Mouse (Mus musculus) midbrain, embryonic 10.5 days (tissue): ENCODE data around the gene Cpne2. TPM values are rescaled to one million over a fixed set of nuclear protein-coding genes. Genes with fewer than 3 reads are reported as not detected.
A peak's percentile ranks its signal among the peaks of the same experiment; 100 is the strongest.

Source experiments
- DNase-seq: peaks from one replicate; pipeline ENCODE4 v3.0.0-alpha.2; 2017; ENCODE audit warnings: low spot score
- H3K27ac ChIP-seq: fragments of 300-500 bp; sonication (generic); replicated peaks from 2 replicates; pipeline ENCODE4 v1.5.1; 2016; ENCODE audit warnings: mild to moderate bottlenecking
- H3K27me3 ChIP-seq: fragments of 300-500 bp; sonication (generic); 2 replicates; pipeline ENCODE4 v1.6.1; 2016; ENCODE audit warnings: low read depth, mild to moderate bottlenecking; ENCODE audit not compliant: poor library complexity, severe bottlenecking
- H3K36me3 ChIP-seq: fragments of 300-500 bp; sonication (generic); 2 replicates; pipeline ENCODE4 v1.6.1; 2016; ENCODE audit warnings: mild to moderate bottlenecking, moderate library complexity
- H3K4me1 ChIP-seq: fragments of 300-500 bp; sonication (generic); 2 replicates; pipeline ENCODE4 v1.6.1; 2016
- H3K4me3 ChIP-seq: fragments of 300-500 bp; sonication (generic); 2 replicates; pipeline ENCODE4 v1.5.1; 2016; ENCODE audit warnings: mild to moderate bottlenecking, moderate library complexity
- H3K9me3 ChIP-seq: fragments of 300-500 bp; sonication (generic); replicated peaks from 2 replicates; pipeline ENCODE4 v1.6.1; 2016; ENCODE audit warnings: mild to moderate bottlenecking
- WGBS: fragments of 180-500 bp; shearing (Covaris S2); methylation state at CpG from one replicate; pipeline ENCODE4 v1.1.7; 2016; 5-methylcytosine and 5-hydroxymethylcytosine counted together
- polyA plus RNA-seq: library from polyadenylated mRNA; unstranded; fragments of >200 nt; fragmentation: Nextera tagmentation; extraction: Ambion mirVana; gene quantifications from 2 replicates; pipeline ENCODE4 v1.2.1, GENCODE M21; 2016

Gene Cpne2
- polyA plus RNA-seq, 1 experiment from 2014 or later, result 17.6 TPM

- Histone ChIP-seq H3K27me3 (peaks cover 34% of the 10 kb centered on the region), H3K9me3 (no peaks in the 10 kb centered on the region), H3K4me3 (peak overlapping the region; percentile 33; the same call in 1 of the 2 replicates), H3K36me3 (peaks cover 25% of the 10 kb centered on the region; the same call in 1 of the 2 replicates), H3K4me1 (peaks cover 56% of the 10 kb centered on the region), H3K27ac (peak overlapping the region; percentile 79)
- peak; percentile 70 for DNase-seq
- WGBS, result 52% methylated on average over 8 of the region's 8 CpGs
These were observed 34.5 kb downstream of the Cpne2 start for GRCm38 (mm10) chr8:94567159-94567849.

GRCm38 (mm10) chr8:94568098-94568497, 35.3 kb downstream of the Cpne2 start:
- peak overlapping the region; percentile 79 for H3K27ac ChIP-seq
- peaks cover 51% of the 10 kb centered on the region for H3K4me1 ChIP-seq
- H3K4me3 ChIP-seq, result no peak overlapping the region

GRCm38 (mm10) chr8:94569419-94569818, 36.6 kb downstream of the Cpne2 start:
- peaks cover 13% of the 10 kb centered on the region for H3K27me3 ChIP-seq
- WGBS, result 54% methylated on average over 1 of the region's 1 CpGs
- no peak overlapping the region for H3K27ac ChIP-seq
- H3K4me1 ChIP-seq, result peaks cover 51% of the 10 kb centered on the region
- DNase-seq, result no peak
- peaks cover 39% of the 10 kb centered on the region for H3K36me3 ChIP-seq
- H3K4me3 ChIP-seq, result no peak overlapping the region
- no peaks in the 10 kb centered on the region for H3K9me3 ChIP-seq

More at GRCm38 (mm10) chr8:94568098-94568497, 35.3 kb downstream of the Cpne2 start:
- no peak for DNase-seq
- no peaks in the 10 kb centered on the region for H3K9me3 ChIP-seq
- peaks cover 26% of the 10 kb centered on the region for H3K27me3 ChIP-seq
- peaks cover 32% of the 10 kb centered on the region for H3K36me3 ChIP-seq
- 88% methylated on average over 8 of the region's 8 CpGs for WGBS

GRCm38 (mm10) chr8:94571896-94572295, 39.1 kb downstream of the Cpne2 start:
- WGBS, result 87% methylated on average over 2 of the region's 2 CpGs

GRCm38 (mm10) chr8:94574159-94574907, 41.5 kb downstream of the Cpne2 start:
- Histone ChIP-seq H3K27me3 (no peaks in the 10 kb centered on the region), H3K9me3 (no peaks in the 10 kb centered on the region), H3K27ac (no peak overlapping the region), H3K4me1 (peaks cover 12% of the 10 kb centered on the region; the same call in 1 of the 2 replicates), H3K36me3 (peaks cover 84% of the 10 kb centered on the region), H3K4me3 (no peak overlapping the region)
- 89% methylated on average over 16 of the region's 16 CpGs for WGBS
- no peak for DNase-seq

More at GRCm38 (mm10) chr8:94571896-94572295, 39.1 kb downstream of the Cpne2 start:
- peaks cover 31% of the 10 kb centered on the region for H3K4me1 ChIP-seq
- H3K36me3 ChIP-seq, result peaks cover 60% of the 10 kb centered on the region
- no peak for DNase-seq
- no peaks in the 10 kb centered on the region for H3K27me3 ChIP-seq
- no peaks in the 10 kb centered on the region for H3K9me3 ChIP-seq
- H3K27ac ChIP-seq, result no peak overlapping the region
- no peak overlapping the region for H3K4me3 ChIP-seq

GRCm38 (mm10) chr8:94575148-94575547, 42.4 kb downstream of the Cpne2 start:
- 92% methylated on average over 4 of the region's 4 CpGs for WGBS
- H3K27me3 ChIP-seq, result no peaks in the 10 kb centered on the region
- no peaks in the 10 kb centered on the region for H3K9me3 ChIP-seq
- peaks cover 91% of the 10 kb centered on the region for H3K36me3 ChIP-seq
- peaks cover 7% of the 10 kb centered on the region; the same call in 1 of the 2 replicates for H3K4me1 ChIP-seq
- no peak overlapping the region for H3K27ac ChIP-seq
- no peak overlapping the region for H3K4me3 ChIP-seq
- DNase-seq, result no peak

- H3K4me3 ChIP-seq, result no peak overlapping the region
- H3K9me3 ChIP-seq, result no peaks in the 10 kb centered on the region
- H3K27me3 ChIP-seq, result no peaks in the 10 kb centered on the region
- peaks cover 98% of the 10 kb centered on the region for H3K36me3 ChIP-seq
- DNase-seq, result no peak
- 93% methylated on average over 7 of the region's 7 CpGs for WGBS
- no peaks in the 10 kb centered on the region for H3K4me1 ChIP-seq
- H3K27ac ChIP-seq, result no peak overlapping the region
These were observed 49.2 kb downstream of the Cpne2 start for GRCm38 (mm10) chr8:94581820-94582483.

- no peaks in the 10 kb centered on the region for H3K27me3 ChIP-seq
- peaks cover 98% of the 10 kb centered on the region for H3K36me3 ChIP-seq
- no peak overlapping the region for H3K27ac ChIP-seq
- H3K4me1 ChIP-seq, result no peaks in the 10 kb centered on the region
- H3K4me3 ChIP-seq, result no peak overlapping the region
- 94% methylated on average over 6 of the region's 6 CpGs for WGBS
- H3K9me3 ChIP-seq, result no peaks in the 10 kb centered on the region
- DNase-seq, result no peak
These were observed 49.8 kb downstream of the Cpne2 start for GRCm38 (mm10) chr8:94582569-94582968.

GRCm38 (mm10) chr8:94584238-94584817, 51.5 kb downstream of the Cpne2 start:
- peaks cover 98% of the 10 kb centered on the region for H3K36me3 ChIP-seq

GRCm38 (mm10) chr8:94591691-94592090, 58.9 kb downstream of the Cpne2 start:
- Histone ChIP-seq H3K4me1 (no peaks in the 10 kb centered on the region), H3K27ac (no peak overlapping the region), H3K36me3 (peaks cover 36% of the 10 kb centered on the region), H3K4me3 (no peak overlapping the region), H3K9me3 (no peaks in the 10 kb centered on the region), H3K27me3 (no peaks in the 10 kb centered on the region)
- 83% methylated on average over 4 of the region's 4 CpGs for WGBS
- DNase-seq, result no peak

More at GRCm38 (mm10) chr8:94584238-94584817, 51.5 kb downstream of the Cpne2 start:
- Histone ChIP-seq H3K27me3 (no peaks in the 10 kb centered on the region), H3K4me1 (no peaks in the 10 kb centered on the region), H3K27ac (no peak overlapping the region), H3K9me3 (no peaks in the 10 kb centered on the region), H3K4me3 (no peak overlapping the region)
- 63% methylated on average over 4 of the region's 4 CpGs for whole genome bisulfite sequencing
- DNase-seq, result peak; percentile 34

- H3K9me3 ChIP-seq, result no peaks in the 10 kb centered on the region
- H3K27ac ChIP-seq, result no peak overlapping the region
- H3K4me1 ChIP-seq, result no peaks in the 10 kb centered on the region
- 79% methylated on average over 1 of the region's 1 CpGs for WGBS
- DNase-seq, result no peak
- peaks cover 11% of the 10 kb centered on the region for H3K36me3 ChIP-seq
- H3K4me3 ChIP-seq, result no peak overlapping the region
- no peaks in the 10 kb centered on the region for H3K27me3 ChIP-seq
These were observed 61.4 kb downstream of the Cpne2 start for GRCm38 (mm10) chr8:94594211-94594610.

GRCm38 (mm10) chr8:94600478-94600877, 67.7 kb downstream of the Cpne2 start:
- peak overlapping the region; percentile 93 for H3K27ac ChIP-seq
- no peaks in the 10 kb centered on the region for H3K27me3 ChIP-seq
- H3K36me3 ChIP-seq, result no peaks in the 10 kb centered on the region
- no peaks in the 10 kb centered on the region for H3K9me3 ChIP-seq
- H3K4me3 ChIP-seq, result peak overlapping the region; percentile 98
- 32% methylated on average over 5 of the region's 5 CpGs for WGBS
- H3K4me1 ChIP-seq, result peaks cover 31% of the 10 kb centered on the region
- no peak for DNase-seq
